Mouse (Mus musculus): ENCODE results near the gene Cldn22. TPM values are rescaled to one million over a fixed set of nuclear protein-coding genes. Genes with fewer than 3 reads are reported as not detected.

Gene Cldn22
- polyA plus RNA-seq (2014; fragmentation: Nextera tagmentation; extraction: Ambion mirVana): not detected in 2 replicates

- peaks cover 3% of the 10 kb centered on the region; the same call in 1 of the 2 replicates for H3K4me1 ChIP-seq (ENCODE audit: control insufficient read depth, insufficient read depth, low read length)
- no peaks in the 10 kb centered on the region for H3K9me3 ChIP-seq (ENCODE audit: control insufficient read depth, low read length)
- H3K27me3 ChIP-seq (ENCODE audit: control insufficient read depth, insufficient read depth, low read length): no peaks in the 10 kb centered on the region
- 44% methylated on average over 13 of the region's 13 CpGs for WGBS
- H3K27ac ChIP-seq (ENCODE audit: low read depth, low read length): no peak within 1 kb of the TSS
- no peak for ATAC-seq (ENCODE audit: low FRiP score)
- no peak within 1 kb of the TSS for H3K9ac ChIP-seq (ENCODE audit: low read length)
- no peak within 1 kb of the TSS for H3K4me3 ChIP-seq (ENCODE audit: low read depth, low read length)
- peak; percentile 86 for DNase-seq (ENCODE audit: low spot score, missing footprints)
- H3K36me3 ChIP-seq (ENCODE audit: control insufficient read depth, insufficient read depth, low read length): no peaks in the 10 kb centered on the region
- no peak within 1 kb of the TSS for H3K4me2 ChIP-seq
Measured at GRCm38 (mm10) chr8:47824182-47824581, at the start of gene Cldn22. TSS of gene Cldn22 (plus strand) at chr8:47824482.

GRCm38 (mm10) chr8:47777415-47777814, 46.9 kb upstream of the Cldn22 start:
- H3K9ac ChIP-seq (ENCODE audit: low read length): no peak overlapping the region
- ATAC-seq (ENCODE audit: low FRiP score): no peak
- no peaks in the 10 kb centered on the region for H3K27me3 ChIP-seq (ENCODE audit: control insufficient read depth, insufficient read depth, low read length)
- DNase-seq (ENCODE audit: low spot score, missing footprints): no peak
- H3K27ac ChIP-seq (ENCODE audit: low read depth, low read length): no peak overlapping the region
- 93% methylated on average over 7 of the region's 7 CpGs for WGBS
- H3K4me3 ChIP-seq (ENCODE audit: low read depth, low read length): no peak overlapping the region
- no peak overlapping the region for H3K4me2 ChIP-seq
- no peaks in the 10 kb centered on the region for H3K36me3 ChIP-seq (ENCODE audit: control insufficient read depth, insufficient read depth, low read length)
- H3K4me1 ChIP-seq (ENCODE audit: control insufficient read depth, insufficient read depth, low read length): no peaks in the 10 kb centered on the region
- H3K9me3 ChIP-seq (ENCODE audit: control insufficient read depth, low read length): no peaks in the 10 kb centered on the region

- WGBS: 83% methylated on average over 6 of the region's 6 CpGs
- DNase-seq (ENCODE audit: low spot score, missing footprints): no peak
- no peaks in the 10 kb centered on the region for H3K4me1 ChIP-seq (ENCODE audit: control insufficient read depth, insufficient read depth, low read length)
Measured at GRCm38 (mm10) chr8:47779589-47779988, 44.7 kb upstream of the Cldn22 start.

DNA sequence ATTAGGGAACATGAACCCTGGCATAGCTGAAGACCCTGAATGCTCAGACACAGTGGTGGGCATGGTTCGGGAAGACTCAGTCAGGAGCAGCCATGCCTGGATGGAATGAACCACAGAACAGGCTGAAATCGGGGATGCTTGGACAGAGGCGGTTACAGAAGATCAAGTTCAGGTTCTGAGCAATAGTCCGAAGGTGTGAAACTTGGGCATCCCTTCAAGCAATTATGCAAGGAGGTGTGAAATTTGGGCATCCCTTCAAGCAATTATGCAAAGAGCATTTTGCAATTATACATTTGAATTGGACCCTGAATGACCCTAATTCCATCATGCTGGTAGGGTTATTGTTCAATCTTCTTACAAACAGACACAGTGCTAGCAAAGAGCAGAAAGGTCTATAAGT, 42.4 kb upstream of the Cldn22 start:
- WGBS: 89% methylated on average over 4 of the region's 4 CpGs
- no peak overlapping the region for H3K4me3 ChIP-seq (ENCODE audit: low read depth, low read length)
- no peaks in the 10 kb centered on the region for H3K9me3 ChIP-seq (ENCODE audit: control insufficient read depth, low read length)
- no peak overlapping the region for H3K4me2 ChIP-seq
- no peak overlapping the region for H3K27ac ChIP-seq (ENCODE audit: low read depth, low read length)
- H3K4me1 ChIP-seq (ENCODE audit: control insufficient read depth, insufficient read depth, low read length): no peaks in the 10 kb centered on the region
- H3K9ac ChIP-seq (ENCODE audit: low read length): no peak overlapping the region
- H3K27me3 ChIP-seq (ENCODE audit: control insufficient read depth, insufficient read depth, low read length): no peaks in the 10 kb centered on the region
- no peaks in the 10 kb centered on the region for H3K36me3 ChIP-seq (ENCODE audit: control insufficient read depth, insufficient read depth, low read length)
- ATAC-seq (ENCODE audit: low FRiP score) (no peak), DNase-seq (ENCODE audit: low spot score, missing footprints) (no peak)

More at GRCm38 (mm10) chr8:47779589-47779988, 44.7 kb upstream of the Cldn22 start:
- H3K27me3 ChIP-seq (ENCODE audit: control insufficient read depth, insufficient read depth, low read length): no peaks in the 10 kb centered on the region
- no peak overlapping the region for H3K9ac ChIP-seq (ENCODE audit: low read length)
- H3K36me3 ChIP-seq (ENCODE audit: control insufficient read depth, insufficient read depth, low read length): no peaks in the 10 kb centered on the region
- no peak overlapping the region for H3K4me3 ChIP-seq (ENCODE audit: low read depth, low read length)
- H3K27ac ChIP-seq (ENCODE audit: low read depth, low read length): no peak overlapping the region
- no peak for ATAC-seq (ENCODE audit: low FRiP score)
- H3K4me2 ChIP-seq: no peak overlapping the region
- H3K9me3 ChIP-seq (ENCODE audit: control insufficient read depth, low read length): no peaks in the 10 kb centered on the region

DNA sequence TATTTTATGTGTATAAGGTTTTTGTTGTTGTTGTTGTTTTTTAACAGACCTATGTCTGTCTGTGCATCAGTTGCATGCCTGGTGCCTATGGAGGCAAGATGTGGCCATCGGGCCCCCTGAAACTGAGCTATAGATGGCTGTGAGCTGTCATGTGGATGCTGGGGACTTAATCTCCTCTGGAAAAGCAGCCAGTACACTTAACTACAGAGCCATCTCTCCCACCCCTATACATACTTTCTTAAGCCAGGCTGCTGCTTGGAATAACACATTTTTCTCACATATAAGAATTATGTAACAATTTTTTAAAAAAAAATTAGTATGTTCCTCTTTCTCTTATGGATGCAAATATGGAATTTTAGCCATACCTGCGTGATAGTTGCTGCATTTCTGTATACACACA, 40.7 kb upstream of the Cldn22 start:
- Histone ChIP-seq H3K27ac (ENCODE audit: low read depth, low read length) (no peak overlapping the region), H3K27me3 (ENCODE audit: control insufficient read depth, insufficient read depth, low read length) (no peaks in the 10 kb centered on the region), H3K9ac (ENCODE audit: low read length) (no peak overlapping the region), H3K36me3 (ENCODE audit: control insufficient read depth, insufficient read depth, low read length) (no peaks in the 10 kb centered on the region), H3K4me1 (ENCODE audit: control insufficient read depth, insufficient read depth, low read length) (peaks cover 2% of the 10 kb centered on the region; the same call in 1 of the 2 replicates), H3K9me3 (ENCODE audit: control insufficient read depth, low read length) (no peaks in the 10 kb centered on the region), H3K4me3 (ENCODE audit: low read depth, low read length) (no peak overlapping the region), H3K4me2 (no peak overlapping the region)
- 96% methylated on average over 2 of the region's 2 CpGs for WGBS
- DNase-seq (ENCODE audit: low spot score, missing footprints) (no peak), ATAC-seq (ENCODE audit: low FRiP score) (no peak)

DNA sequence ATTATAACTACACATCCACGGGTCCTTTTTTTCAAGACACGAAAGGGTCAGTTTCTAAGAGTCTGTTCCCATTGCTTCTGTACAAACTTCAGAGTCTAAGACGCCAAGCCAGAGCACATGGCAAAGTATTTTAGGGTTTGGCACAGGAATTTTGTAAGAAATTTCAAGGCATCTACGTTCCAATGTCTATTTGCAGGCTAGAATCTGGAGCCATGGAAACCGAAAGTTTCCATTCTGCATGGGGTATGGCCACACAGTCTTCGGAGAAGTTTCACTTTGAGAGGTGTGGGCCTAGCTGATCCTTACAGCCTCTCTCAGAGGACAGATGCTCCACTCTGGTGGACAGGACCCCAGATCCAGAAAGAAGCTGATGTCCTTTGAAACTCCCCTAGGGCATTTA, 40.3 kb upstream of the Cldn22 start:
- no peaks in the 10 kb centered on the region for H3K27me3 ChIP-seq (ENCODE audit: control insufficient read depth, insufficient read depth, low read length)
- peaks cover 2% of the 10 kb centered on the region; the same call in 1 of the 2 replicates for H3K4me1 ChIP-seq (ENCODE audit: control insufficient read depth, insufficient read depth, low read length)
- H3K4me3 ChIP-seq (ENCODE audit: low read depth, low read length): no peak overlapping the region
- H3K36me3 ChIP-seq (ENCODE audit: control insufficient read depth, insufficient read depth, low read length): no peaks in the 10 kb centered on the region
- no peak for ATAC-seq (ENCODE audit: low FRiP score)
- no peak for DNase-seq (ENCODE audit: low spot score, missing footprints)
- no peak overlapping the region for H3K4me2 ChIP-seq
- no peaks in the 10 kb centered on the region for H3K9me3 ChIP-seq (ENCODE audit: control insufficient read depth, low read length)
- no peak overlapping the region for H3K27ac ChIP-seq (ENCODE audit: low read depth, low read length)
- WGBS: 93% methylated on average over 6 of the region's 6 CpGs
- H3K9ac ChIP-seq (ENCODE audit: low read length): no peak overlapping the region

DNA sequence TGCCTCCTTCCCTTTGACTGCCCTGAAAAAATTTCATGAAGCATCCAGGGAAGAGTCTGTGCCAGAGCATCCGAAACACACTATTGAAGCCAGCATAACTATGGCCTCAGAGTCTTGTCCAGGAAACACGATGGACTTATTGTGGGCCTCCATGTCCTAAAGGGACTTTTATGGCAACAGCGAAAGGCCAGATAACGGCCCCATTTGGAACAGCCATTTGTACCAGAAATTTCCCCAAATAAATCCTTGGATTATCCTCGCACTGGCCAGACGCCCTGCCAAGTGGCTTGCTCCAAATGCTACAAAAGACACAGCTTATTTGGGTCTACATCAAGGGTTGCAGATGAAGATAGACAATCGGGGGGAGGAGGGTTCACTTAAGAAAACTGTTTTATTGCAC, 39.8 kb upstream of the Cldn22 start:
- H3K4me3 ChIP-seq (ENCODE audit: low read depth, low read length): no peak overlapping the region
- no peak overlapping the region for H3K9ac ChIP-seq (ENCODE audit: low read length)
- 89% methylated on average over 7 of the region's 7 CpGs for WGBS
- H3K4me2 ChIP-seq: no peak overlapping the region
- no peak overlapping the region for H3K27ac ChIP-seq (ENCODE audit: low read depth, low read length)
- H3K27me3 ChIP-seq (ENCODE audit: control insufficient read depth, insufficient read depth, low read length): no peaks in the 10 kb centered on the region
- DNase-seq (ENCODE audit: low spot score, missing footprints): no peak
- H3K4me1 ChIP-seq (ENCODE audit: control insufficient read depth, insufficient read depth, low read length): peaks cover 2% of the 10 kb centered on the region; the same call in 1 of the 2 replicates
- no peak for ATAC-seq (ENCODE audit: low FRiP score)
- no peaks in the 10 kb centered on the region for H3K9me3 ChIP-seq (ENCODE audit: control insufficient read depth, low read length)
- no peaks in the 10 kb centered on the region for H3K36me3 ChIP-seq (ENCODE audit: control insufficient read depth, insufficient read depth, low read length)

DNA sequence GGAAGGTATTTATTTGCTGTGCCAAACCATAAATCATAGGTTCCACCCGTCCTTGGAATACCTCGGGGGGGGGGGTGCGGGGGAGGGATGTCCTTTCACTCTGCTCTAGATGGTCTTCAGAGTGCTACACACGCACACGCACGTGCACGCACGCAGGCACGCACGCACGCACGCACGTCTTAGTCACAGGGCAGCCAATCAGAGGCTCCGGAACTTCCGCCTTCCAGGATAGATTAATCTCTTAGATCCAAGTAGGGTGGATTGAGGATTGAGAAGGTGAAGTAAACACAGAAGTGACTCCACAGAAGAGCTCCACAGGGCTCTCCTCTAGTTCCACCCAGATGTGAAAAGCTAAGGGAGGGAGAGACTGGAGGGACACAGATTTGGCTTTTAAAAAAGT, 38.0 kb upstream of the Cldn22 start:
- Histone ChIP-seq H3K4me2 (no peak overlapping the region), H3K9ac (ENCODE audit: low read length) (no peak overlapping the region), H3K27me3 (ENCODE audit: control insufficient read depth, insufficient read depth, low read length) (no peaks in the 10 kb centered on the region), H3K4me3 (ENCODE audit: low read depth, low read length) (no peak overlapping the region), H3K9me3 (ENCODE audit: control insufficient read depth, low read length) (no peaks in the 10 kb centered on the region), H3K27ac (ENCODE audit: low read depth, low read length) (no peak overlapping the region), H3K4me1 (ENCODE audit: control insufficient read depth, insufficient read depth, low read length) (peaks cover 2% of the 10 kb centered on the region; the same call in 1 of the 2 replicates), H3K36me3 (ENCODE audit: control insufficient read depth, insufficient read depth, low read length) (no peaks in the 10 kb centered on the region)
- ATAC-seq (ENCODE audit: low FRiP score) (no peak), DNase-seq (ENCODE audit: low spot score, missing footprints) (no peak)
- WGBS: 93% methylated on average over 15 of the region's 15 CpGs

GRCm38 (mm10) chr8:47787705-47788104, 36.6 kb upstream of the Cldn22 start:
- Histone ChIP-seq H3K4me2 (no peak overlapping the region), H3K27me3 (ENCODE audit: control insufficient read depth, insufficient read depth, low read length) (no peaks in the 10 kb centered on the region), H3K4me1 (ENCODE audit: control insufficient read depth, insufficient read depth, low read length) (peaks cover 2% of the 10 kb centered on the region; the same call in 1 of the 2 replicates), H3K27ac (ENCODE audit: low read depth, low read length) (no peak overlapping the region), H3K4me3 (ENCODE audit: low read depth, low read length) (no peak overlapping the region), H3K9ac (ENCODE audit: low read length) (no peak overlapping the region), H3K36me3 (ENCODE audit: control insufficient read depth, insufficient read depth, low read length) (no peaks in the 10 kb centered on the region), H3K9me3 (ENCODE audit: control insufficient read depth, low read length) (no peaks in the 10 kb centered on the region)
- WGBS: 60% methylated on average over 10 of the region's 10 CpGs
- no peak for ATAC-seq (ENCODE audit: low FRiP score)
- no peak for DNase-seq (ENCODE audit: low spot score, missing footprints)
